ENCODE assay signal across 8 mouse cellular contexts in genomic region chr10:41505446-41505845, GRCm38 (mm10). TPM values are rescaled to one million over a fixed set of nuclear protein-coding genes. Genes with fewer than 3 reads are reported as not detected.
A peak's percentile ranks its signal among the peaks of the same experiment; 100 is the strongest.
DNase-seq lines count a peak whose midpoint lies in the region; ATAC-seq and TF ChIP-seq lines count a peak whose summit lies in the region.
"Not testable (repeated sequence)": the region's sequence is repeated elsewhere in the genome, so short reads cannot be mapped to it uniquely, and the experiment has no call there.

No protein-coding gene starts in this region.

- ATAC-seq in Patski, result not testable (repeated sequence)
- ATAC-seq in hindbrain, embryonic 16.5 days, result peak; percentile 91

- in situ Hi-C loops in Patski (cut with MboI; ENCODE audit: low pct_unique_long_range_greater_than_20kb), result not testable (repeated sequence)

- not testable (repeated sequence) for H3K27ac ChIP-seq in hindbrain, embryonic 16.5 days (ENCODE audit: low read depth, low read length)

- TF ChIP-seq CTCF in Patski (IDR thresholded peaks at IDR 0.05), result peak; percentile 91

- not testable (repeated sequence) for H3K4me2 ChIP-seq in hindbrain, embryonic 16.5 days (ENCODE audit: low read length)

- H3K9ac ChIP-seq in hindbrain, embryonic 16.5 days (ENCODE audit: low read depth, low read length), result peak overlapping the region; percentile 31; the same call in 1 of the 2 replicates

- not testable (repeated sequence) for H3K4me1 ChIP-seq in hindbrain, embryonic 16.5 days (ENCODE audit: control insufficient read depth, insufficient read depth, low read depth, low read length)

- not testable (repeated sequence) for H3K9me3 ChIP-seq in hindbrain, embryonic 16.5 days (ENCODE audit: control insufficient read depth, low read length)

- peak; percentile 41 for DNase-seq in Patski (ENCODE audit: low read depth, low spot score)
- DNase-seq in cerebellum, postnatal 10 days, result peak; percentile 90 to 91
- DNase-seq in frontal cortex, adult 2 months (ENCODE audit: extremely low spot score in 1 of 2, low spot score in 1 of 2), result peak; percentile 59 to 82
- DNase-seq in layer of hippocampus, adult 9-11 months, result peak; percentile 85
- peak; percentile 91 for DNase-seq in lung, postnatal 36 days
- DNase-seq in retina, embryonic 14.5 days (ENCODE audit: low spot score), result peak; percentile 89
- DNase-seq in urinary bladder, postnatal 25 days (ENCODE audit: low spot score), result peak; percentile 37

- 6% methylated on average over 3 of the region's 3 CpGs for WGBS in hindbrain, embryonic 16.5 days

- POLR2A ChIA-PET in Patski (lab: Charles Lee), result interaction anchor here (0.6 to 1.0 kb wide), 2 partner anchors 15 to 266 kb away, joined by 3 read pairs; no protein-coding TSS in a partner anchor

- CTCF ChIA-PET in Patski (lab: Charles Lee), result interaction anchor here (0.7 to 4.0 kb wide), 10 partner anchors 9 to 489 kb away, joined by 3 to 23 read pairs (median 5); partner anchors contain the start of gene Ak9

- not testable (repeated sequence) for H3K36me3 ChIP-seq in hindbrain, embryonic 16.5 days (ENCODE audit: control insufficient read depth, insufficient read depth, low read length)

- H3K4me3 ChIP-seq in hindbrain, embryonic 16.5 days (ENCODE audit: low read length), result not testable (repeated sequence)

- not testable (repeated sequence) for H3K27me3 ChIP-seq in Patski; hindbrain, embryonic 16.5 days (replicated peaks; ENCODE audit: control insufficient read depth, insufficient read depth, low read length)

RNA-seq across cellular contexts. Expression of gene Cd164, which starts 13.8 kb away (rescaled TPM):
- 433 TPM for polyA plus RNA-seq in Patski (2021)
- 57.4 and 65.6 TPM in 2 replicates for polyA plus RNA-seq in frontal cortex, adult 2 months (2012; rRNA removed)
- polyA plus RNA-seq in hindbrain, embryonic 16.5 days (2015; fragmentation: Nextera tagmentation; extraction: Ambion mirVana), result 57.2 and 62.9 TPM in 2 replicates

RNA-seq across cellular contexts. Expression of gene Ppil6, which starts 15.2 kb away (rescaled TPM):
- polyA plus RNA-seq in Patski (2021), result 6.4 TPM
- 3.5 and 4.3 TPM in 2 replicates for polyA plus RNA-seq in frontal cortex, adult 2 months (2012; rRNA removed)
- polyA plus RNA-seq in hindbrain, embryonic 16.5 days (2015; fragmentation: Nextera tagmentation; extraction: Ambion mirVana), result 4.5 and 5.3 TPM in 2 replicates

RNA-seq across cellular contexts. Expression of gene Smpd2, which starts 15.3 kb away (rescaled TPM):
- 43.7 TPM for polyA plus RNA-seq in Patski (2021)
- polyA plus RNA-seq in frontal cortex, adult 2 months (2012; rRNA removed), result 39.7 and 41.0 TPM in 2 replicates
- polyA plus RNA-seq in hindbrain, embryonic 16.5 days (2015; fragmentation: Nextera tagmentation; extraction: Ambion mirVana), result 46.5 and 52.9 TPM in 2 replicates

RNA-seq across cellular contexts. Expression of gene Mical1, which starts 29.3 kb away (rescaled TPM):
- polyA plus RNA-seq in Patski (2021), result 16.6 TPM
- 15.2 and 18.1 TPM in 2 replicates for polyA plus RNA-seq in frontal cortex, adult 2 months (2012; rRNA removed)
- polyA plus RNA-seq in hindbrain, embryonic 16.5 days (2015; fragmentation: Nextera tagmentation; extraction: Ambion mirVana), result 25.9 and 31.0 TPM in 2 replicates

RNA-seq across cellular contexts. Expression of gene Zbtb24, which starts 55.3 kb away (rescaled TPM):
- polyA plus RNA-seq in Patski (2021), result 17.8 TPM
- 16.8 and 19.4 TPM in 2 replicates for polyA plus RNA-seq in frontal cortex, adult 2 months (2012; rRNA removed)
- polyA plus RNA-seq in hindbrain, embryonic 16.5 days (2015; fragmentation: Nextera tagmentation; extraction: Ambion mirVana), result 16.9 and 18.2 TPM in 2 replicates

Comparison
In these comparisons a context has a peak if more than half of its experiments do, and no peak if none do; other contexts are left out.
1. DNase-seq: peak in every context shown above with its lines; median percentile 91 in lung, postnatal 36 days; 90 in cerebellum, postnatal 10 days; 89 in retina, embryonic 14.5 days; 85 in layer of hippocampus, adult 9-11 months; 70 in frontal cortex, adult 2 months; 41 in Patski; 37 in urinary bladder, postnatal 25 days.